9 mouse cellular contexts compared by ENCODE assay signal in genomic region chr3:85024237-85024636, GRCm38 (mm10).
"Had no signal": no experiment of that assay in that cellular context is flagged by ENCODE, and none has a peak within 500 bp of the region (broad histone marks: within the 10 kb centered on the region; RNA-seq: fewer than 3 reads in every experiment).

No protein-coding gene starts in this region.

- H3K4me3 ChIP-seq: limb, embryonic 12.5 days; myocyte; neural tube, embryonic 15.5 days had no signal

- H3K9ac ChIP-seq: limb, embryonic 12.5 days; liver, embryonic 14.5 days; neural tube, embryonic 15.5 days had no signal

- H3K9me3 ChIP-seq: limb, embryonic 12.5 days; neural tube, embryonic 15.5 days had no signal

- H3K36me3 ChIP-seq: limb, embryonic 12.5 days; neural tube, embryonic 15.5 days had no signal

- DNase-seq: lung, adult 18-20 months; spleen, adult 18-20 months; thymus, adult 18-20 months; thymus, postnatal 14 days had no signal

- H3K27ac ChIP-seq: limb, embryonic 12.5 days; liver, embryonic 14.5 days; neural tube, embryonic 15.5 days had no signal

- H3K27me3 ChIP-seq: neural tube, embryonic 15.5 days had no signal

- H3K4me2 ChIP-seq: limb, embryonic 12.5 days; neural tube, embryonic 15.5 days had no signal

- ATAC-seq: intestine, postnatal 0 days had no signal

- H3K4me1 ChIP-seq: limb, embryonic 12.5 days; neural tube, embryonic 15.5 days had no signal
